Mouse (Mus musculus) forebrain, embryonic 14.5 days (tissue): ENCODE data around the gene Cnppd1. TPM values are rescaled to one million over a fixed set of nuclear protein-coding genes. Genes with fewer than 3 reads are reported as not detected.

Source experiments
- ATAC-seq: fragments of 200-750 bp; cut with Nextera tagmentation; 2 replicates; pipeline ENCODE4 v1.8.0; 2017; ENCODE audit warnings: mild to moderate bottlenecking, moderate library complexity
- DNase-seq: peaks from one replicate; pipeline ENCODE4 v3.0.0-alpha.2; 2015; ENCODE audit warnings: low spot score
- H3K27ac ChIP-seq: fragments of 300-500 bp; sonication (generic); 2 replicates; pipeline ENCODE4 v1.5.1; 2014; ENCODE audit warnings: low read depth, mild to moderate bottlenecking, control low read depth, low read length, moderate library complexity
- H3K27me3 ChIP-seq: fragments of 300-500 bp; sonication (generic); replicated peaks from 2 replicates; pipeline ENCODE4 v1.6.1; 2014; ENCODE audit warnings: low read length, control low read depth, mixed read lengths; ENCODE audit not compliant: control insufficient read depth, insufficient read depth
- H3K36me3 ChIP-seq: fragments of 300-500 bp; sonication (generic); 2 replicates; pipeline ENCODE4 v1.6.1; 2014; ENCODE audit warnings: low read length, control low read depth; ENCODE audit not compliant: control insufficient read depth, insufficient read depth
- H3K4me1 ChIP-seq: fragments of 300-500 bp; sonication (generic); 2 replicates; pipeline ENCODE4 v1.6.1; 2014; ENCODE audit warnings: antibody characterized with exemption, low read length, control low read depth; ENCODE audit not compliant: control insufficient read depth, insufficient read depth
- H3K4me2 ChIP-seq: fragments of 300-500 bp; sonication (generic); 2 replicates; pipeline ENCODE4 v1.6.1; 2014; ENCODE audit warnings: mild to moderate bottlenecking, control low read depth, low read length
- H3K4me3 ChIP-seq: fragments of 300-500 bp; sonication (generic); 2 replicates; pipeline ENCODE4 v1.5.1; 2014; ENCODE audit warnings: low read depth, low read length, control low read depth
- H3K9ac ChIP-seq: fragments of 300-500 bp; sonication (generic); 2 replicates; pipeline ENCODE4 v1.6.1; 2014; ENCODE audit warnings: mild to moderate bottlenecking, low read length, control low read depth, moderate library complexity
- H3K9me3 ChIP-seq: fragments of 300-500 bp; sonication (generic); replicated peaks from 2 replicates; pipeline ENCODE4 v1.6.1; 2016; ENCODE audit warnings: low read length, control low read depth, mixed read lengths; ENCODE audit not compliant: control insufficient read depth
- WGBS: fragments of 180-500 bp; shearing (Covaris S2); extraction: QIAGEN DNeasy Blood & Tissue Kit; methylation state at CpG from one replicate; pipeline ENCODE4 v1.1.7; 2014; 5-methylcytosine and 5-hydroxymethylcytosine counted together
- polyA plus RNA-seq: library from polyadenylated mRNA; unstranded; fragments of >200 nt; fragmentation: Nextera tagmentation; extraction: Ambion mirVana; gene quantifications from 2 replicates; pipeline ENCODE4 v1.2.1, GENCODE M21; 2014

Cnppd1 gene
- polyA plus RNA-seq, 1 experiment from 2014 or later: 40.4 TPM

GRCm38 (mm10) chr1:75158990-75159389 is 16.5 kb upstream of the Cnppd1 start:
- Histone ChIP-seq H3K4me3 (no peak overlapping the region), H3K9me3 (no peaks in the 10 kb centered on the region), H3K4me1 (no peaks in the 10 kb centered on the region), H3K27ac (no peak overlapping the region), H3K27me3 (no peaks in the 10 kb centered on the region), H3K9ac (no peak overlapping the region), H3K36me3 (no peaks in the 10 kb centered on the region), H3K4me2 (no peak overlapping the region)
- DNase-seq (no peak), ATAC-seq (no peak)

- peak; percentile 4 for DNase-seq
- 76% methylated on average over 3 of the region's 3 CpGs for WGBS
- H3K4me1 ChIP-seq: no peaks in the 10 kb centered on the region
Observed at GRCm38 (mm10) chr1:75155837-75156236, 13.3 kb upstream of the Cnppd1 start.

GRCm38 (mm10) chr1:75148727-75149126 is 6.2 kb upstream of the Cnppd1 start:
- Histone ChIP-seq H3K27me3 (no peaks in the 10 kb centered on the region), H3K9ac (no peak overlapping the region), H3K4me3 (no peak overlapping the region), H3K36me3 (peaks cover 51% of the 10 kb centered on the region), H3K9me3 (no peaks in the 10 kb centered on the region), H3K4me2 (no peak overlapping the region), H3K27ac (no peak overlapping the region), H3K4me1 (peaks cover 8% of the 10 kb centered on the region)
- ATAC-seq: no peak
- DNase-seq: no peak
- WGBS: 91% methylated on average over 4 of the region's 4 CpGs

More at GRCm38 (mm10) chr1:75155837-75156236, 13.3 kb upstream of the Cnppd1 start:
- Histone ChIP-seq H3K27me3 (no peaks in the 10 kb centered on the region), H3K9me3 (no peaks in the 10 kb centered on the region), H3K4me3 (no peak overlapping the region), H3K4me2 (no peak overlapping the region), H3K27ac (no peak overlapping the region), H3K36me3 (no peaks in the 10 kb centered on the region), H3K9ac (no peak overlapping the region)
- ATAC-seq: no peak

- Histone ChIP-seq H3K27me3 (no peaks in the 10 kb centered on the region), H3K4me3 (no peak overlapping the region), H3K36me3 (peaks cover 51% of the 10 kb centered on the region), H3K4me2 (no peak overlapping the region), H3K9ac (no peak overlapping the region), H3K9me3 (no peaks in the 10 kb centered on the region), H3K27ac (no peak overlapping the region), H3K4me1 (peaks cover 11% of the 10 kb centered on the region)
- ATAC-seq (no peak), DNase-seq (no peak)
- 83% methylated on average over 7 of the region's 7 CpGs for WGBS
Observed at GRCm38 (mm10) chr1:75147411-75148135, 5.1 kb upstream of the Cnppd1 start.

- Histone ChIP-seq H3K4me2 (no peak overlapping the region), H3K9me3 (no peaks in the 10 kb centered on the region), H3K4me3 (no peak overlapping the region), H3K27me3 (no peaks in the 10 kb centered on the region), H3K27ac (no peak overlapping the region), H3K4me1 (peaks cover 16% of the 10 kb centered on the region), H3K36me3 (peaks cover 51% of the 10 kb centered on the region), H3K9ac (no peak overlapping the region)
- DNase-seq: no peak
- 95% methylated on average over 3 of the region's 3 CpGs for WGBS
- no peak for ATAC-seq
Observed at GRCm38 (mm10) chr1:75145589-75145988, 3.1 kb upstream of the Cnppd1 start.

GRCm38 (mm10) chr1:75141486-75142190 is 873 bp downstream of the Cnppd1 start:
- Histone ChIP-seq H3K36me3 (peaks cover 58% of the 10 kb centered on the region), H3K9ac (peak overlapping the region; percentile 93), H3K9me3 (no peaks in the 10 kb centered on the region), H3K27me3 (no peaks in the 10 kb centered on the region), H3K27ac (peak overlapping the region; percentile 97; the same call in 1 of the 2 replicates), H3K4me1 (peaks cover 16% of the 10 kb centered on the region), H3K4me3 (peak overlapping the region; percentile 87), H3K4me2 (peak overlapping the region; percentile 88)
- under 1% methylated on average over 53 of the region's 53 CpGs for WGBS
- peak; percentile 43 for DNase-seq
- ATAC-seq: 0 out of 2 replicates have a peak, but pooled peaks have one; percentile 6

GRCm38 (mm10) chr1:75140601-75141190 is 1.8 kb downstream of the Cnppd1 start:
- no peak for ATAC-seq
- peaks cover 16% of the 10 kb centered on the region for H3K4me1 ChIP-seq
- H3K4me3 ChIP-seq: peak overlapping the region; percentile 87
- H3K4me2 ChIP-seq: peak overlapping the region; percentile 88
- H3K27me3 ChIP-seq: no peaks in the 10 kb centered on the region
- H3K36me3 ChIP-seq: peaks cover 58% of the 10 kb centered on the region
- H3K9ac ChIP-seq: peak overlapping the region; percentile 93
- H3K27ac ChIP-seq: no peak overlapping the region
- 72% methylated on average over 4 of the region's 4 CpGs for WGBS
- no peak for DNase-seq
- no peaks in the 10 kb centered on the region for H3K9me3 ChIP-seq

GRCm38 (mm10) chr1:75138448-75138847 is 4.1 kb downstream of the Cnppd1 start:
- no peaks in the 10 kb centered on the region for H3K27me3 ChIP-seq
- 94% methylated on average over 2 of the region's 2 CpGs for WGBS
- no peak for ATAC-seq
- H3K4me1 ChIP-seq: peaks cover 6% of the 10 kb centered on the region
- H3K36me3 ChIP-seq: peaks cover 46% of the 10 kb centered on the region
- H3K9me3 ChIP-seq: no peaks in the 10 kb centered on the region
- H3K4me2 ChIP-seq: no peak overlapping the region
- no peak for DNase-seq
- no peak overlapping the region for H3K27ac ChIP-seq
- H3K9ac ChIP-seq: no peak overlapping the region
- H3K4me3 ChIP-seq: no peak overlapping the region

GRCm38 (mm10) chr1:75136730-75137129 is 5.8 kb downstream of the Cnppd1 start:
- H3K4me1 ChIP-seq: peaks cover 6% of the 10 kb centered on the region
- no peak for DNase-seq
- H3K4me3 ChIP-seq: no peak overlapping the region
- no peaks in the 10 kb centered on the region for H3K27me3 ChIP-seq
- no peak for ATAC-seq
- no peak overlapping the region for H3K27ac ChIP-seq
- WGBS: 92% methylated on average over 3 of the region's 3 CpGs
- no peak overlapping the region for H3K9ac ChIP-seq
- H3K36me3 ChIP-seq: peaks cover 46% of the 10 kb centered on the region
- H3K4me2 ChIP-seq: no peak overlapping the region
- H3K9me3 ChIP-seq: no peaks in the 10 kb centered on the region
